Mouse (Mus musculus) kidney, adult 2 months (tissue): Measurements from ENCODE around the gene Lrrc9. TPM values are rescaled to one million over a fixed set of nuclear protein-coding genes. Genes with fewer than 3 reads are reported as not detected.

Source experiments
- DNase-seq: peaks from one replicate; pipeline ENCODE4 v3.0.0; 2021
- H3K27ac ChIP-seq: fragments of 200-500 bp; 2 replicates; pipeline ENCODE4 v1.5.1; 2012; ENCODE audit warnings: low read depth, low read length, control low read depth, inconsistent platforms; ENCODE audit not compliant: insufficient read depth
- H3K27me3 ChIP-seq: fragments of 200-500 bp; replicated peaks from 2 replicates; pipeline ENCODE4 v1.6.1; 2012; ENCODE audit warnings: mild to moderate bottlenecking, moderate library complexity, low read length, inconsistent platforms; ENCODE audit not compliant: control insufficient read depth, insufficient read depth
- H3K36me3 ChIP-seq: fragments of 200-500 bp; 2 replicates; pipeline ENCODE4 v1.6.1; 2012; ENCODE audit warnings: mild to moderate bottlenecking, moderate library complexity, low read length, inconsistent platforms; ENCODE audit not compliant: control insufficient read depth, insufficient read depth
- H3K4me1 ChIP-seq: fragments of 200-500 bp; 2 replicates; pipeline ENCODE4 v1.6.1; 2011; ENCODE audit warnings: low read length; ENCODE audit not compliant: control insufficient read depth, insufficient read depth
- H3K4me3 ChIP-seq: fragments of 200-500 bp; 2 replicates; pipeline ENCODE4 v1.5.1; 2011; ENCODE audit warnings: mild to moderate bottlenecking, low read depth, low read length, control low read depth; ENCODE audit not compliant: insufficient read depth
- CTCF ChIP-seq: fragments of 200-500 bp; conservative IDR thresholded peaks from 2 replicates; pipeline ENCODE4 v1.5.1; 2011; ENCODE audit warnings: low read depth, mild to moderate bottlenecking, control low read depth, low read length, moderate library complexity, mixed read lengths; ENCODE audit not compliant: insufficient read depth, insufficient read length
- POLR2A ChIP-seq: fragments of 200-500 bp; IDR thresholded peaks from one replicate; pipeline ENCODE4 v1.6.1; 2011; ENCODE audit warnings: low read depth, low read length, control low read depth
- WGBS: fragments of 180-500 bp; shearing (Covaris S2); methylation state at CpG from one replicate; pipeline ENCODE4 v1.1.7; 2018; 5-methylcytosine and 5-hydroxymethylcytosine counted together
- polyA plus RNA-seq: library from polyadenylated mRNA; depleted of rRNA; stranded (reverse); fragments of >200 nt; gene quantifications from 2 replicates; pipeline ENCODE4 v1.2.3, GENCODE M21; 2012

Gene Lrrc9
- polyA plus RNA-seq, 1 experiment: not detected

GRCm38 (mm10) chr12:72408954-72409353, 32.7 kb upstream of the Lrrc9 start, which contains the start of gene Rtn1:
Gene Rtn1, minus strand, starts transcription at chr12:72409054.
- Histone ChIP-seq H3K4me3 (peak within 1 kb of the TSS; percentile 38), H3K36me3 (no peaks in the 10 kb centered on the region), H3K27me3 (no peaks in the 10 kb centered on the region; the same call in 1 of the 2 replicates), H3K27ac (no peak within 1 kb of the TSS), H3K4me1 (no peaks in the 10 kb centered on the region)
- no peak for TF ChIP-seq POLR2A
- 34% methylated on average over 6 of the region's 6 CpGs for WGBS
- no peak for DNase-seq

- no peaks in the 10 kb centered on the region for H3K36me3 ChIP-seq
- H3K4me1 ChIP-seq: no peaks in the 10 kb centered on the region
- no peaks in the 10 kb centered on the region for H3K27me3 ChIP-seq
- TF ChIP-seq POLR2A: no peak
- TF ChIP-seq CTCF: peak; percentile 66
- no peak for DNase-seq
- no peak overlapping the region for H3K27ac ChIP-seq
- 37% methylated on average over 3 of the region's 3 CpGs for WGBS
- H3K4me3 ChIP-seq: no peak overlapping the region
Observed at GRCm38 (mm10) chr12:72417762-72418161, 23.9 kb upstream of the Lrrc9 start.

- no peaks in the 10 kb centered on the region for H3K27me3 ChIP-seq
- TF ChIP-seq CTCF (no peak), POLR2A (no peak)
- no peak overlapping the region for H3K27ac ChIP-seq
- DNase-seq: no peak
- H3K4me1 ChIP-seq: no peaks in the 10 kb centered on the region
- H3K4me3 ChIP-seq: no peak overlapping the region
- H3K36me3 ChIP-seq: no peaks in the 10 kb centered on the region
- WGBS: 40% methylated on average over 4 of the region's 4 CpGs
Observed at GRCm38 (mm10) chr12:72422681-72423080, 19.0 kb upstream of the Lrrc9 start.

- peak; percentile 56 for DNase-seq
- Histone ChIP-seq H3K4me1 (no peaks in the 10 kb centered on the region), H3K27ac (no peak overlapping the region), H3K27me3 (no peaks in the 10 kb centered on the region), H3K4me3 (no peak overlapping the region), H3K36me3 (no peaks in the 10 kb centered on the region)
- 11% methylated on average over 11 of the region's 11 CpGs for WGBS
- TF ChIP-seq CTCF (peak; percentile 78), POLR2A (no peak)
Observed at GRCm38 (mm10) chr12:72427722-72428126, 13.9 kb upstream of the Lrrc9 start.

- Histone ChIP-seq H3K27ac (no peak overlapping the region), H3K4me1 (no peaks in the 10 kb centered on the region), H3K27me3 (no peaks in the 10 kb centered on the region), H3K4me3 (no peak overlapping the region), H3K36me3 (no peaks in the 10 kb centered on the region)
- WGBS: 52% methylated on average over 4 of the region's 4 CpGs
- DNase-seq: no peak
- TF ChIP-seq POLR2A (no peak), CTCF (0 out of 2 replicates have a peak, but pooled peaks have one; percentile 15)
Observed at GRCm38 (mm10) chr12:72432209-72432608, 9.5 kb upstream of the Lrrc9 start.

DNA sequence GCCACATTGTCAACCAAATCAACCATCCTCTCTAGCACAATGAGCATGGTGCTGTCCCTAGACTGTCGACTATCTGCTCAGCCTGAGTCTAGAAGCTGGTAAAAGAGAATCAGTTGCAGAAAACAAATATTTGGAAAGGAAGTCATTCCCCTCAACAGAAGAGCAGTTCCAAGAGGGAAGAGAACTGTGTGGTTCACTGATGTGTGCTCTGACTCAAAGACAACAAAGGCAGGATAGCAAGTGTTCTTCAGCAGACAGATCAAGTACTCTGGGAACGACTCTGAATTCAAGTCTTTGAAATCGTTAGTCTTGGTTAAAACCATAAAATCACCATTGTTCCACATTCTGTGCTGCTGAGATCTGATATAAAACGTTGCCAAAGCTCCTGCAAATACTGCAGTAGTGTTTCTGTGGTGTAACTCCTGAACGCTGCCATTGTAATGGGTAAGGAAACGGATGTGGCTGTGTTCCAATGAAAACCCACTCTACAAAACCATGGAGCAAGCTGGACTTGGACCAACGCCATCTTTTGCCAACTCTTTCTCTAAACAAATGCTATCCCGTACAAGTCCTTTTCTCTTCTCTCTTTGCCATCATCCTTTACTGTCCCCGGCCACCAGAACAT, 8.3 kb upstream of the Lrrc9 start:
- 68% methylated on average over 9 of the region's 9 CpGs for WGBS
- no peaks in the 10 kb centered on the region for H3K4me1 ChIP-seq
- H3K27ac ChIP-seq: no peak overlapping the region
- H3K27me3 ChIP-seq: no peaks in the 10 kb centered on the region
- no peak overlapping the region for H3K4me3 ChIP-seq
- no peak for TF ChIP-seq CTCF
- TF ChIP-seq POLR2A: no peak
- H3K36me3 ChIP-seq: no peaks in the 10 kb centered on the region
- no peak for DNase-seq

GRCm38 (mm10) chr12:72437676-72438341, 3.9 kb upstream of the Lrrc9 start:
- peaks cover 2% of the 10 kb centered on the region; the same call in 1 of the 2 replicates for H3K27me3 ChIP-seq
- no peaks in the 10 kb centered on the region for H3K4me1 ChIP-seq
- no peaks in the 10 kb centered on the region for H3K36me3 ChIP-seq
- DNase-seq: no peak
- H3K4me3 ChIP-seq: no peak overlapping the region
- 72% methylated on average over 10 of the region's 10 CpGs for WGBS
- H3K27ac ChIP-seq: no peak overlapping the region
- TF ChIP-seq POLR2A (no peak), CTCF (no peak)
